Mouse (Mus musculus): Measurements from ENCODE around the gene Adcy2.

Adcy2 gene

GRCm38 (mm10) chr13:68605689-68606126, 393.6 kb downstream of the Adcy2 start:
- DNase-seq: peak; percentile 70

- no peak for DNase-seq
Measured at GRCm38 (mm10) chr13:68603085-68603484, 396.3 kb downstream of the Adcy2 start.

GRCm38 (mm10) chr13:68601184-68601583, 398.2 kb downstream of the Adcy2 start:
- DNase-seq: no peak

- DNase-seq: no peak
Measured at GRCm38 (mm10) chr13:68598953-68599352, 400.4 kb downstream of the Adcy2 start.

GRCm38 (mm10) chr13:68597667-68598066, 401.7 kb downstream of the Adcy2 start:
- peak; percentile 11 for DNase-seq

GRCm38 (mm10) chr13:68597199-68597598, 402.1 kb downstream of the Adcy2 start, which contains the start of gene 1700001L19Rik:
TSS of gene 1700001L19Rik (plus strand) at chr13:68597421.
- no peak for DNase-seq

- DNase-seq: no peak
Measured at GRCm38 (mm10) chr13:68593797-68594196, 405.5 kb downstream of the Adcy2 start.

GRCm38 (mm10) chr13:68588352-68588751, 411.0 kb downstream of the Adcy2 start:
- DNase-seq: no peak

GRCm38 (mm10) chr13:68585441-68585840, 413.9 kb downstream of the Adcy2 start:
- DNase-seq: no peak

GRCm38 (mm10) chr13:68583961-68584360, 415.4 kb downstream of the Adcy2 start:
- DNase-seq: no peak

GRCm38 (mm10) chr13:68582517-68582780, 416.9 kb downstream of the Adcy2 start:
- peak; percentile 17 for DNase-seq

GRCm38 (mm10) chr13:68581747-68582516, 417.4 kb downstream of the Adcy2 start, which contains the start of the genes Mtrr and Fastkd3:
TSS of gene Mtrr (minus strand) at chr13:68582149.
TSS of gene Fastkd3 (plus strand) at chr13:68582234.
- DNase-seq: peak; percentile 97

GRCm38 (mm10) chr13:68581086-68581740, 418.1 kb downstream of the Adcy2 start:
- DNase-seq: no peak

GRCm38 (mm10) chr13:68577945-68578344, 421.4 kb downstream of the Adcy2 start:
- no peak for DNase-seq

- no peak for DNase-seq
Measured at GRCm38 (mm10) chr13:68574398-68574797, 424.9 kb downstream of the Adcy2 start.

GRCm38 (mm10) chr13:68572966-68573913, 426.1 kb downstream of the Adcy2 start:
- DNase-seq: peak; percentile 78

GRCm38 (mm10) chr13:68572247-68572646, 427.1 kb downstream of the Adcy2 start:
- no peak for DNase-seq
